Mouse (Mus musculus) brain, embryonic 14.5 days (tissue): ENCODE data around the gene Fcgr3. TPM values are rescaled to one million over a fixed set of nuclear protein-coding genes. Genes with fewer than 3 reads are reported as not detected.
A peak's percentile ranks its signal among the peaks of the same experiment; 100 is the strongest.

Experiments used
- DNase-seq: peaks from one replicate; pipeline ENCODE4 v3.0.0-alpha.2; 2011; ENCODE audit warnings: low read depth
- CTCF ChIP-seq: fragments of 200-500 bp; IDR thresholded peaks from 2 replicates; pipeline ENCODE4 v1.5.1; 2012; ENCODE audit warnings: inconsistent platforms, mild to moderate bottlenecking, moderate library complexity, borderline replicate concordance; ENCODE audit not compliant: insufficient read depth, insufficient read length; ENCODE audit errors: extremely low read depth
- POLR2A ChIP-seq: fragments of 200-500 bp; IDR thresholded peaks from 2 replicates; pipeline ENCODE4 v1.6.1; 2012; ENCODE audit warnings: mild to moderate bottlenecking, inconsistent platforms, borderline replicate concordance; ENCODE audit not compliant: poor library complexity, insufficient read depth, insufficient read length, severe bottlenecking; ENCODE audit errors: extremely low read depth
- polyA plus RNA-seq: library from polyadenylated mRNA; depleted of rRNA; stranded (reverse); fragments of >200 nt; gene quantifications from 2 replicates; pipeline ENCODE4 v1.2.3, GENCODE M21; 2012; rRNA removed

Gene Fcgr3
- polyA plus RNA-seq, 1 experiment: 7.4 TPM

- DNase-seq: peak; percentile 59
Measured at GRCm38 (mm10) chr1:171033196-171033595, 31.5 kb downstream of the Fcgr3 start.

DNA sequence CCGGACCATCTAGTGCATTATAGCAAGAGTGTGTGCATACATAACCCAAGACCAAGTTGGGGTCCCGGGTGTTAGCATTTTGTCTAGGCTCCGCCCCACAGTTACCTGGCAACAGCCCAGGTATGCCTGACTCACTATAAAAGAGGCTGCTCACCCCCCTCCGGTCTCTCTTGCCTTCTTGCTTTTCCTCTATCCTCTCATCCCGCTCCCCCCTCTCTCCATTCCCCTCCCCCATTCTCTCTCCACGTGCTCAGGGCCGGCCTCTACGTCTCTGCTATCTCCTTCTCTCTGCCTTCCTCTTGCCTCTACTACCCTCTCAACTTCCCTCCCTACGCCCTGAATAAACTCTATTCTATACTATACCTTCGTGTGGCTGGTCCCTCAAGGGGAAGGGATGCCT, 32.0 kb downstream of the Fcgr3 start:
- DNase-seq: peak; percentile 34
- TF ChIP-seq POLR2A: no peak
- TF ChIP-seq CTCF: no peak

More at GRCm38 (mm10) chr1:171033196-171033595, 31.5 kb downstream of the Fcgr3 start:
- TF ChIP-seq POLR2A (no peak), CTCF (no peak)

- DNase-seq: no peak
- TF ChIP-seq POLR2A: no peak
- TF ChIP-seq CTCF: no peak
Measured at GRCm38 (mm10) chr1:171031752-171032151, 33.0 kb downstream of the Fcgr3 start.

- no peak for TF ChIP-seq POLR2A
- no peak for TF ChIP-seq CTCF
- no peak for DNase-seq
Measured at GRCm38 (mm10) chr1:171019311-171019950, 45.3 kb downstream of the Fcgr3 start.

GRCm38 (mm10) chr1:171018737-171019136, 46.0 kb downstream of the Fcgr3 start, which contains the start of gene Fcgr4:
Gene Fcgr4 (plus strand): TSS chr1:171018920.
- no peak for DNase-seq
- TF ChIP-seq POLR2A: no peak
- TF ChIP-seq CTCF: no peak

- DNase-seq: no peak
- no peak for TF ChIP-seq POLR2A
- TF ChIP-seq CTCF: no peak
Measured at GRCm38 (mm10) chr1:171017468-171018158, 47.1 kb downstream of the Fcgr3 start.

DNA sequence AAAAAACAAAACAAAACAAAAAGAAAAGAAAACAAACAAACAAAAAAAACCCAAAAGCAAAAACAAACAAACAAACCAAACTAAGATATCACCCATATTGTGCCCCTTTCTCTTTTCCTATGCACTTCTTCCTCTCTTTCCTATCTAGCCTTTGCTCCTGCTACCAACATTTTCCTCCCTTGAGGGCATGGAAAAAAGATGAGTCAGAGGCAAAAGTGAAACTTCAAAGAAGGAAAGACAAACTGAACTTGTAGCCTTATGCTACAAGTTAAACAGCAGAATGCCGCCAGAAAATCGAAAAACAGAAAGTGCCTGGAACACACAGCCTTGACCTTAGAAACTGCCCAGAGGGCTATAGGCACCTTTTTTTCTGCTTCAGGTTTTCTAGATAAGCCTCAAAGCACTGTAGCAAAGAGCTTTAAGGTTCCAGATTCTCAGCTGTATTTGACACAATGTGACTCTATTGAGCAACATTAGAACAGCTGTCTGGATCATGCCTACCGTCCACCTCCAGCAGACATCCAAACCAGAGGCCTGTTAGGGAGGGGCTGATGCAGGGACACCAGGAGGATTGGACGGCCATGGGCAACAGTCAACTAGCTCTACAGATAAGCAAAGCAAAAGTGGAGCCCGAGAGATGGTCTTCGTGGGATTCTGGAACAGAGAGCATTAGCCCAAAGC, 47.9 kb downstream of the Fcgr3 start:
- TF ChIP-seq POLR2A (no peak), CTCF (no peak)
- DNase-seq: no peak

GRCm38 (mm10) chr1:171011733-171012132, 53.0 kb downstream of the Fcgr3 start:
- no peak for TF ChIP-seq CTCF
- no peak for TF ChIP-seq POLR2A
- no peak for DNase-seq

DNA sequence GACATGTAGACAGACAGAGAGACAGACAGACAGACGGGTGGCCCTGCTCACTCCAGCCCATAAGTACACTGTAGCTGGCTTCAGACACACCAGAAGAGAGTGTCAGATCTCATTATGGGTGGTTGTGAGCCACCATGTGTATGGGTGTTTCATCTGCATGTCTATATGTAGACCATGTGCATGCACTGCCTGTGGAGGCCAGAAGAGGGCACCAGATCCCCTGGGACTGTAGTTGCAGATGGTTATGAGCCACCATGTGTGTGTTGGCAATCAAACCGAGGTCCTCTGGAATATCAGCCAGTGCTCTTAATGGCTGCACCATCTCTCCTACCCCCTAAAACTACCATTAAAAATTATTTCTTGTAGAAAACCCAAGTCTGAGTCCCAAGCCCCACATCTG, 57.8 kb downstream of the Fcgr3 start:
- DNase-seq: no peak
- TF ChIP-seq CTCF: no peak
- TF ChIP-seq POLR2A: no peak

DNA sequence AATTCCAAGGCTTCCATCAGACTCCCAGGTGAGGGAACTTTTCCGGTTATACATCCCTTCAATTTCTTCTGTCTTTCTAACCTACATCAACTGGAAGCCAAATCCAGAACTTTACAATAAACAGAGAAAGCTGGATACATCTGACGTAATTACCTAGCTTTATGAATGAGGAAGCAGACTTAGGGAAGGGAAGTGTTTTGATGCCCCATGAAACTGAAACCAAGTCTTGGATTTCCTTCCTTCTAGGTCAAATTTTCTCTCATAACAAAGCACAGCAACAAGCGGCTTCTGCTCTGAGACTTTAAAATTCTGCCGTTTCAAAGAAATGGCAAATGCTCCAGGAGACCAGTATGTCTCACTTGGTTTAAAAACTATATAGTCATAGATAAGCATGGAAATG, 58.4 kb downstream of the Fcgr3 start:
- TF ChIP-seq CTCF: no peak
- TF ChIP-seq POLR2A: no peak
- no peak for DNase-seq

DNA sequence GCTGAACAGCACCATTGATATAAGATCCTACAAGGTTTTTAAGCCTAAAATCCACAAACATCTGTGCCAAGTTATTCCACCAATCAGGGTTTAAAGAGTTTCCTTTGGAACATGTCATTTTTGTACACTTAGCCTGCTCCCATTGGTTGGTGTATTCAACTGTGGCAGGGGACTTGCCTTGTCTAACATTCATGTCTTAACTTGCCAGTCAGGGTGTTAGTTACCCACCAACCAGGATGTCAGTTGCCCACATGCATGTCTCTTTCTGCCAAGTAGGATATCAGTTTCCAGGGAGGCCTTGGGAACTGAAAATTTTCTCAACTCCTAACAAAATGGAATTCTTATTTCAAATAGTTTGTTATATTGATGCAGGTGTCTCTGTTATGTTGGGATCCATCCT, 59.1 kb downstream of the Fcgr3 start:
- TF ChIP-seq POLR2A: no peak
- no peak for TF ChIP-seq CTCF
- DNase-seq: no peak

- TF ChIP-seq POLR2A (no peak), CTCF (no peak)
- DNase-seq: no peak
Measured at GRCm38 (mm10) chr1:171005081-171005480, 59.7 kb downstream of the Fcgr3 start.

Other genes starting within 250 kb of the Fcgr3 start
- gene Atf6, start 197.2 kb downstream of the Fcgr3 start, polyA plus RNA-seq: 8.9 and 10.9 TPM in 2 replicates
- gene Gm26620, start 179.9 kb downstream of the Fcgr3 start, polyA plus RNA-seq: 0.67 and 0.97 TPM in 2 replicates
- 41.5 and 43.8 TPM in 2 replicates for gene Dusp12, start 179.4 kb downstream of the Fcgr3 start, polyA plus RNA-seq
- 0.37 and 0.44 TPM in 2 replicates for gene Fcrlb, start 152.0 kb downstream of the Fcgr3 start, polyA plus RNA-seq
- gene Fcrla, start 137.4 kb downstream of the Fcgr3 start, polyA plus RNA-seq: not detected in 2 replicates
- 0.86 and 1.4 TPM in 2 replicates for gene Fcgr2b, start 88.4 kb downstream of the Fcgr3 start, polyA plus RNA-seq
- gene Fcgr4, start 46.0 kb downstream of the Fcgr3 start, polyA plus RNA-seq: 0.34 and 0.38 TPM in 2 replicates
- 9.8 and 16.7 TPM in 2 replicates for gene Cfap126, start 49.0 kb upstream of the Fcgr3 start, polyA plus RNA-seq
- 272 and 337 TPM in 2 replicates for gene Sdhc, start 85.7 kb upstream of the Fcgr3 start, polyA plus RNA-seq
- 1.1 and 5.1 TPM in 2 replicates for gene Mpz, start 85.8 kb upstream of the Fcgr3 start, polyA plus RNA-seq
- 10.0 and 22.6 TPM in 2 replicates for gene Pcp4l1, start 131.3 kb upstream of the Fcgr3 start, polyA plus RNA-seq
- 0.03 and 0.09 TPM in 2 replicates for gene Nr1i3, start 149.0 kb upstream of the Fcgr3 start, polyA plus RNA-seq
- 35.8 and 38.1 TPM in 2 replicates for gene Tomm40l, start 157.6 kb upstream of the Fcgr3 start, polyA plus RNA-seq
- 2.7 and 3.7 TPM in 2 replicates for gene Apoa2, start 160.1 kb upstream of the Fcgr3 start, polyA plus RNA-seq
- 16.5 and 18.2 TPM in 2 replicates for gene Fcer1g, start 169.4 kb upstream of the Fcgr3 start, polyA plus RNA-seq
- 4.1 and 4.6 TPM in 2 replicates for gene Adamts4, start 185.5 kb upstream of the Fcgr3 start, polyA plus RNA-seq
- 130 and 153 TPM in 2 replicates for gene Ndufs2, start 186.5 kb upstream of the Fcgr3 start, polyA plus RNA-seq
- gene B4galt3, start 205.4 kb upstream of the Fcgr3 start, polyA plus RNA-seq: 101 and 122 TPM in 2 replicates
- gene Ppox, start 216.3 kb upstream of the Fcgr3 start, polyA plus RNA-seq: 70.7 and 111 TPM in 2 replicates
- gene Usp21, start 223.1 kb upstream of the Fcgr3 start, polyA plus RNA-seq: 110 and 136 TPM in 2 replicates
- 52.7 and 63.1 TPM in 2 replicates for gene Ufc1, start 230.1 kb upstream of the Fcgr3 start, polyA plus RNA-seq